Mouse (Mus musculus) liver, adult (tissue): Measurements from ENCODE around the gene Gnb1l.

Source experiments
- GATA4 ChIP-seq: IDR thresholded peaks from 2 replicates; pipeline ENCODE4 v1.6.1; 2014; ENCODE audit warnings: mild to moderate bottlenecking, low read length; ENCODE audit not compliant: insufficient replicate concordance

Gene Gnb1l

GRCm38 (mm10) chr16:18503566-18504342, 5.2 kb downstream of the Gnb1l start:
- TF ChIP-seq GATA4, result no peak

- TF ChIP-seq GATA4, result no peak
Measured at GRCm38 (mm10) chr16:18506524-18507199, 8.1 kb downstream of the Gnb1l start.

GRCm38 (mm10) chr16:18507200-18507549, 8.7 kb downstream of the Gnb1l start:
- TF ChIP-seq GATA4, result no peak

GRCm38 (mm10) chr16:18511741-18512140, 13.2 kb downstream of the Gnb1l start:
- TF ChIP-seq GATA4, result no peak

GRCm38 (mm10) chr16:18513508-18513907, 15.0 kb downstream of the Gnb1l start:
- no peak for TF ChIP-seq GATA4

GRCm38 (mm10) chr16:18518091-18518490, 19.6 kb downstream of the Gnb1l start:
- TF ChIP-seq GATA4, result no peak

GRCm38 (mm10) chr16:18523563-18524245, 25.2 kb downstream of the Gnb1l start:
- TF ChIP-seq GATA4, result no peak

- TF ChIP-seq GATA4, result no peak
Measured at GRCm38 (mm10) chr16:18528656-18529055, 30.1 kb downstream of the Gnb1l start.

- no peak for TF ChIP-seq GATA4
Measured at GRCm38 (mm10) chr16:18537407-18537990, 39.0 kb downstream of the Gnb1l start.

GRCm38 (mm10) chr16:18539281-18539680, 40.8 kb downstream of the Gnb1l start:
- no peak for TF ChIP-seq GATA4

GRCm38 (mm10) chr16:18543151-18543829, 44.8 kb downstream of the Gnb1l start:
- TF ChIP-seq GATA4, result no peak

GRCm38 (mm10) chr16:18547891-18548290, 49.4 kb downstream of the Gnb1l start:
- TF ChIP-seq GATA4, result no peak

GRCm38 (mm10) chr16:18551604-18552003, 53.1 kb downstream of the Gnb1l start:
- no peak for TF ChIP-seq GATA4

- no peak for TF ChIP-seq GATA4
Measured at GRCm38 (mm10) chr16:18552106-18552710, 53.7 kb downstream of the Gnb1l start.

GRCm38 (mm10) chr16:18554721-18555120, 56.2 kb downstream of the Gnb1l start:
- no peak for TF ChIP-seq GATA4
